Mouse (Mus musculus) T-helper 17 cell (primary cell): ENCODE results near the gene Muc5b.

ENCODE experiments used
- in situ Hi-C, 2 experiments: fragments of 300-600 bp; cut with MboI, MseI; formaldehyde crosslinking; loops; 1 replicate in 1 of 2; 2 replicates in 1 of 2; pipeline ENCODE4 v1.15.1; 2025; ENCODE audit warnings: high pct_unique_total_duplicates in 2 of 2

The Muc5b gene

GRCm38 (mm10) chr7:141902269-141902729 lies 63.4 kb downstream of the Muc5b start:
- in situ Hi-C loops = loop anchor here in 1 of 2 experiments (5.0 kb wide), 3 partner anchors 325 to 490 kb away; partner anchors contain the start of genes Polr2l and Tspan4

DNA sequence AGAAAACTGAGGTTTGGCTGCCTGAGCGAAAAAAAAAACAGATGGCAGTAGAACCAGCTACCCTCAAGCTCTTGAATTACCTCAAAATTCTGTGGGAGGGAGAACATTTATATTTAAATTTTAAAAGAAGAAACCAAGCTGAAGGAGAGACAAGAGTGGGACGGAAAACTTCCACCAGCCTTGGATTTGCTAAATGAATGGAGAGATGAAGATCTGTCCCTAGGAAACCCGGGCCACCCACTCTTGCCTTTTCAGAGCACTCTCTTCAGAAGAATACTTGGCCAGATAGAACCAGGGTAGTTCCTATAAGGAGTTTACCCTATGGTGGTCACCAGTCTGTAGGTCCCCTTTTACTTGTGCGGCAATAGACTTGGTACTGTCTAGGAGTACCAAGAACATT lies 63.9 kb downstream of the Muc5b start:
- in situ Hi-C loops = loop anchor here in 1 of 2 experiments (5.0 kb wide), 3 partner anchors 325 to 490 kb away; partner anchors contain the start of genes Polr2l and Tspan4

DNA sequence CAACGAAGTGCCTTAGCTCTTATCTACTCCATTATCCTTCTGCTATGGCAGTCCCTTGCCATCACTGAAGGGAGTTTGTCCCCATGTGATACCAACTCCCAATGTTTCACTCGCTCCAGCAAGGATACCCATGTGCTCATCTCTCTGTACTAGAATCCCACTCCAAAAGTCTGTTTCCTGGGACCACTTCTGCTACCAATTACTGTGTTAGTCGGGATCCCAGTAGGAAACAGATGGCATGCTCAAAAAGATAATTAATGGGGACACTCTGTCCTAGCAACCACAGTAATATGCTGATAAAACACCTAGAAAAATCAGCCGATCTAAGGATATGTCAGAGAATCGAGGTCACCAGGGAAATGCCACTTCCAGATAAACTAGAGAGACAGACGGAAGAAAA lies 69.7 kb downstream of the Muc5b start:
- in situ Hi-C loops = no loop called here

DNA sequence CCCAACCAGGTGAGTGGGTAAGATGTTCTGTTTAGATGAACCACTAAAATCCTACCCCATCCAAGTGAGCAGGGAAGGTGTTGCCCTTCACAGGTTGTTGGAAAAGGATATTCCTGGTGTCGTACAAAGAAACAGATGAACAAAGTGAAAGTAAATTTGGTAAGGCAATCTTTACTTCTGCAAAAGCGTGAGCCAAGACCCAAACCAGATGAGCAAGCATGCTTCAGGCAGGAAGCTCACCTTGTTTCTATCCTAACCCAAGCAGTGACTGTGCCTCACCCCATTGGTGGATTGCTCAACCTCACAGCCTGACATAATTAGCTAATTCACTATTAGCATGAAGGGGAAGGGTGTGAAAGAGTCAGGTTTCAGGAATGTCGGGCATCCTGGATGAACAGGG lies 72.4 kb downstream of the Muc5b start:
- in situ Hi-C loops = no loop called here

- in situ Hi-C loops = no loop called here
Measured at GRCm38 (mm10) chr7:141918407-141918806, 79.5 kb downstream of the Muc5b start, which contains the start of gene Tollip. Tollip (minus strand) TSS chr7:141918507.
